Mouse (Mus musculus) kidney, adult 11 months (tissue): Measurements from ENCODE around the gene Kpna6.

Source experiments
- DNase-seq: peaks from one replicate; pipeline ENCODE4 v3.0.0; 2022

Kpna6 gene

DNA sequence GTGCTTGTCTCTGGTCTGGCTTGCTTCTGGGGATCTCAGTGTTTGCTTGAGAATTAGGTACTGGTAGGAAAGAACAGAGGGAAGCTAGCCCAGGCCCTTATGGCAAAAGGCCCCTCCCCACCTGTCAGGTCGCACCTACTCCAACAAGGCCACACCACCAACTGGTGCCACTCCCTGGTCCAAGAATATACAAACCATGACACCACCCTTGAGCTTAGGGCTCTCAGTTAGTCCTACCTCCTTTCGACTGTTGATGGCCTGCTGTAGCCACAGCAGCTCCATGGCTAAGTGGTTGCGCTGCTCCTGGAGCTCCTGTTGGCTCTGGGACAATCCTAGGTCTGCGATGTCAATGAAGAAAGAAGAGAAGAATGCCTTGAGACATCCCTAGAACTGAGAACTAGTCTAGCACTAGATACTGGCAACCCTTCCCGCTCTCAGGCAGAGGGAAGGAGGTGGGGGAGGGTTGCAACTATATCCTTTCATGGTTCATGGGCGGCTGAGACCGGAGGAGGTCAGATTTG, 55.4 kb downstream of the Kpna6 start:
- no peak for DNase-seq

DNA sequence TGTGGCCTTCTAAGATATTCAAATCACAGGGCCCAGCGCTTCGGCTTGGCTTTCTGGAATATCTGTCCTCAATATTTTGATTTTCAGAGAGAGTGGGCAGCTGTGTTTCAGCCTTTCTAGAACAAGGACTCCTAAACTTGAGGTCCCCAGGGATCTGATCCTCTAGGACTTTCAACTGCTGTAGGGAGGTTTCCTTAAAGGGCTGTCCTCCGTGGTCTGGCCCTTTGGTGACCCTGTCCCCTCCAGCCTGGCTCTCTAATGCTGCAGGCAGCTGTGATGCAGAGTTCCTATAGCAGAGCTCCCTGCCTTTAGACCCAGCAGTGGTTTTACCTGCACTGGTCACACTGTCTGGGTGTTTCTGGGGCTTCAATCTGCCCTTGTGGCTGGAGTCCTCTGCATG, 55.9 kb downstream of the Kpna6 start:
- DNase-seq: no peak

DNA sequence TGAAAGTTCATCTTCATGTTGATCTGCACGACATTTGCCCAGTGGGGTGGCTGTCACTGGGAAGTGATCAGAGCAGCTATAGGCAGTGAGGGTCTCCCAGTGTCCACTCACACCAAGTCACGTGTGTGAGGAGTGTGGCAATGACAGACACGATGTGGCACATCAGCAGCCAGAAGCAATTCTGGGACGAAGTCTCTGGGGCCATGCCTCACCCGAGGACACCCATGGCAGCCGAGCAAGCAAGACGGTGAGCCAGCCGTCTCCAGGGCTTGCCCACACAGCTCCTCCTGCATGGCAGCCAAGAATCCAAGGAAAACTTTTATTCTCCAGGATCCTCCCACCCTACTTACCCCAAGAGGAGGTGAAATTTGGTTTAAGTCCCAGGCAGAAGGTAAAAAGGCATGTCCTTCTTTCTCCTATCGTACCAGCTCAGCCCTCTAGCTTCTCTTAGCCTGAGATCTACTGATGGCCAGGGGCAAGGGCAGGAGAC, 56.7 kb downstream of the Kpna6 start:
- no peak for DNase-seq

DNA sequence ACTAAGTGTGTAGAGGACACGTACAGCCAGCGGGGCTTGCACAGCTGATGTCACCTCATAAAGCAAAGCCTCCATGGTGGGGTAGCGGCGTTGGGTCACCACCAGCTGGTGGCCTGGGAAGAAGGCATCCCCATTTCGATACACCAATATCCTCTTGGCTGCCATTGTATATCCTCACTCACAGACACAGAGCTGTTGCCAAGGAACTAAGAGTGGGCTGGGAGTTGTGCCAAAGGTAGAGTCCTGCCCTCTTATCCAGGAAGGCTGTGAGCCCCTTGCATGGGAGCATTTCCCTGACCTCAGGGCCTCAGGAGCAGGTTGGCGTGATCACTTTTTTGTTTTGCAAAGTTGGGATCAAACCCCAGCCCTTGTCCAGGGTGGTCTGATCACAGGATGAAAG, 58.5 kb downstream of the Kpna6 start, which contains the start of gene Dcdc2b:
Gene Dcdc2b, minus strand, starts transcription at position 165 of the 400 bp plus-strand sequence.
- no peak for DNase-seq

DNA sequence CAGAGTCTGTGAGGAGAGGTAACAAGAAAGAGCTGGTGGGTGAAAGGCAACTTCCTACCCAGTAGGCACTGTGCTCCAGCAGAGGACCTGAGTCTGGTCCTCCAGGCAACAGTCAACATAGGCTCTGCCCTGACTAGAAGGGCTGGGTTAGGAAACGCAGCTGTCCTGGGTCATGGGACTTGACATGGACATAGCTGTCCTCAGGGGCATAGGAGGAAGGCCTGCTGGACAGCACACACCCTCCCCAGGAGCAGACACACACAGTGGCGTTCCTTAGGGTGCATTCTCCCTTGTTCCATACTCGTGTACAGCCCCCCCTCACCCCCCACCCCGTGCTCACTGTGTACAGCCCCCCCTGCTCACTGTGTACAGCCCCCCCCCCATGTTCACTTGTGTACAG, 62.1 kb downstream of the Kpna6 start:
- no peak for DNase-seq

DNA sequence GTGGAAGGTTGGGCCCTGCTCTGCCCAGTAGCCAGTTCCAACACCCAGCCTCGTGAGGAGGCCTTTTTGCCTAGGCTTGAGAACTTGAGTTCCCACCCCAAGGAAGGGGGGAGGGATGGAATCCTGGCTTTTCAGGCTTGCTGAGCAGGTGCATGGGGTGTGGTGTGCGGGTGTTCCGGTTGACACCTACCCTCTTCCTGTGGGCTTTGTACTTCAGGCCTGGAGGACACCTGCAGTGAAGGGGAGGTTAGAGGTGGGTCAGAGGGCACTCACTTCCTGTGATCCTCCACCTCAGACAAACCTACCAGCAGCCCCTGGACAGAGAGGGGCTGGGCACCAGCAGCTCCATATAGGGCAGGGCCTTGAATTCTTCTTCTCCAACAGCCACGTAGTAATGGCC, 62.5 kb downstream of the Kpna6 start:
- DNase-seq: no peak

DNA sequence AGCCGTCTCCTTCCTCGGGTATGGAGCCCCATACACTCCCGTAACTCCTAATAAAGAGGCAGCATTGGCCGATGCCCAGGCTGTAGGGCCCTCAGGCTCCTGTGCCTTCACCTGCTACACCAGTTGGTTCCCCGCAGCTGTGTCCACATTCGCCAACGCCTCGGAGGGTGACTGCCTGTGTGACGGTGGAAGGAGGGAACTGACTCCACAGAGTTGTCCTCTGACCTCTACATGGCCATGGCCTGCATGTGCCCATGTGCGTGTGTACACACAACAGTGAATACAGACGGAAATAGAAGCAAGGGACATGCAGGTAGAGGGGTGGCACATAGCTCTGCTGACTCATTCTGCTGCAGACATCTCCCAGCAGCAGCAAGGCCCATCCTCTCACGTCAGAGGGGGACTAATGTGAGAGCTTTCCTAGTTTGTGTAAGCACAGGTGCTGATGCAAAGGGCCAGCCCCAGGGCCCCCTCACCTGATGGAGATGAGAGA, 63.4 kb downstream of the Kpna6 start:
- no peak for DNase-seq

DNA sequence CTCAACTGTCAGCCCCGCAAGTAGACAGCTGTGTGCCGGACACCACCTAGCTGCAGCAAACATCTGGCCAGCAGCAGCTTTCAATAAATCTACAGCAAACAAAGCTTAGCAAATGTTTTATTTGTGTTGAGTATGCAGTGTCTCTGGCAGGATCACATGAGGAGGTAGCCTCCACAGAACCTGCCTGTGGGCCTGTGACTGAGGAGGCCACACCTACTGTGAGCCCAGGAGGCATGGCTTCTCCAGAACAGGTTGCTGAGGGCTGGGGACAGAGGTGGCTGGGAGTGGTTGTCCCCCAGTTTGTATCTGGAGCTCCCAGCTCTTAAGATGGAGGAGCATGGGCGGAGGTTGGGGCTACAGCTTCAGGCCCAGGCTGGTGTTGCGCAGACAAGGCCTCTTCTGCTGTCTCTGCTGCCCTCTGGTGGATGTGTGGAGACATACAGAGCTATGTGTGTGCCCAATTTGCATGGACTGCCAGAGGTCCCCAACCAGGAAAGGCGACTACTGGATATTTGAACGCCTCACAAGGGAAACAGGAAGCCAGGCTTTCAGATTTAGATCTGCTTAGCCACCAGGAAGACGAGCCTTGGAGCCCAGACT, 64.0 kb downstream of the Kpna6 start:
- peak; percentile 76 for DNase-seq

DNA sequence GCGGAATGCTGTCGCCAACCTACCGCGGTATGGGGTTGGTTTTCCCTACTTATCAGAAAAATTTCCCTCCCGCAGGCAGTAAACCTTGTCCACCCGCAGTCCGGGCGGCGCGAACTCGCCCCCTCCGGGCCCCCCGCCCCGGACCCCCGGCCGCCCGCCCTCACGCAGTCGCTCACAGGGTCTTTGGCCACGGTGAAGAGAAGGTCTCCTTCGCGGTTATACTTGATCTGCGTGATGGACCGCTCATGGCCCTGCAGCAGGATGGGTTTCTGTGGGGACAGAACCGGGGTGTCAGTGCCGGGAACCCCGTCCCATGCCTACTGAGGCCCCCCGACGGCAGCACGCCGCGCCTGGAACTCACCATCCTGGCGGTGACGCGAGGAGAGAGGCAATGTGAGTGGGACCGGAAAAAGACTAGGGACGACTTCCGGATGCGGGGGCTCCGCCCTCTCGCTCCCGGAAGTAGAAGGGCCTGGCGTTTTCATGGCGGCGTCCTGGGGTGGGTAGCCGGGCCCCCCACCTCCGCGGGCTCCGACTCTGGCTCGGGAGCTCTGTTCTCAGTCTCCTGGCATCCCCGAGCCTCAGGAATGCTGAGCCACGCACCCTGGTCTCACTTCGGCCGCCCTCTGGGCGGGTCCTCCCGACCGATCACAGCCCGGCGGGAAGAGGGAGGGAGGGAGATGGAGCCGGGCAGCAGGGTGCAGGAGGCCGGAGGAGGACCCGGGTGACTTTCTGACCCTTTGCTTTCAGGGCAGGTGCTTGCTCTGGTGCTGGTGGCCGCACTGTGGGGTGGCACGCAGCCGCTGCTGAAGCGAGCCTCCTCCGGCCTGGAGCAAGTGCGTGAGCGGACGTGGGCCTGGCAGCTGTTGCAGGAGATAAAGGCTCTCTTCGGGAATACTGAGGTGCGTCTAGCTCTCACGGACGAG, 72.1 kb downstream of the Kpna6 start, which contains the start of the genes Eif3i and Tmem234:
Gene Eif3i, minus strand, starts transcription at position 416 of the 926 bp plus-strand sequence.
Gene Tmem234, plus strand, starts transcription at position 436 of the 926 bp plus-strand sequence.
- DNase-seq: peak; percentile 79
